ENCODE assay signal across 11 mouse cellular contexts in genomic region chr2:92605995-92606394, GRCm38 (mm10). TPM values are rescaled to one million over a fixed set of nuclear protein-coding genes. Genes with fewer than 3 reads are reported as not detected.
DNase-seq lines count a peak whose midpoint lies in the region; ATAC-seq and TF ChIP-seq lines count a peak whose summit lies in the region.
"Had no signal": no experiment of that assay in that cellular context is flagged by ENCODE, and none has a peak within 500 bp of the region (broad histone marks: within the 10 kb centered on the region; RNA-seq: fewer than 3 reads in every experiment).

No protein-coding gene starts in this region.

- H3K36me3 ChIP-seq in heart, embryonic 11.5 days (ENCODE audit: control insufficient read depth, insufficient read depth, low read length): no peaks in the 10 kb centered on the region
- H3K36me3 ChIP-seq in heart, postnatal 0 days (replicated peaks; ENCODE audit: control insufficient read depth, insufficient read depth, low read length): no peaks in the 10 kb centered on the region
- H3K36me3 ChIP-seq in lung, embryonic 14.5 days (ENCODE audit: insufficient read depth): no peaks in the 10 kb centered on the region
- H3K36me3 ChIP-seq in forebrain, embryonic 12.5 days (replicated peaks): no peaks in the 10 kb centered on the region
- H3K36me3 ChIP-seq: hindbrain, embryonic 13.5 days; limb, embryonic 13.5 days; neural tube, embryonic 12.5 days had no signal

- H3K27me3 ChIP-seq in heart, embryonic 11.5 days (ENCODE audit: control insufficient read depth, insufficient read depth, low read length): peaks cover 27% of the 10 kb centered on the region
- H3K27me3 ChIP-seq in heart, postnatal 0 days (ENCODE audit: control insufficient read depth, insufficient read depth, low read length): peaks cover 32% of the 10 kb centered on the region
- peaks cover 17% of the 10 kb centered on the region for H3K27me3 ChIP-seq in lung, embryonic 14.5 days (ENCODE audit: insufficient read depth, low read length)
- peaks cover 15% of the 10 kb centered on the region for H3K27me3 ChIP-seq in forebrain, embryonic 12.5 days

- H3K4me1 ChIP-seq in heart, embryonic 11.5 days (ENCODE audit: control insufficient read depth, insufficient read depth, low read length): no peaks in the 10 kb centered on the region
- no peaks in the 10 kb centered on the region for H3K4me1 ChIP-seq in heart, postnatal 0 days (ENCODE audit: control insufficient read depth, insufficient read depth)
- no peaks in the 10 kb centered on the region for H3K4me1 ChIP-seq in lung, embryonic 14.5 days (ENCODE audit: insufficient read depth)
- peaks cover 46% of the 10 kb centered on the region for H3K4me1 ChIP-seq in forebrain, embryonic 12.5 days

- no peak overlapping the region for H3K9ac ChIP-seq in heart, embryonic 11.5 days (ENCODE audit: low read depth, low read length)
- no peak overlapping the region for H3K9ac ChIP-seq in heart, postnatal 0 days (replicated peaks; ENCODE audit: low read depth, low read length)
- no peak overlapping the region for H3K9ac ChIP-seq in lung, embryonic 14.5 days
- no peak overlapping the region for H3K9ac ChIP-seq in forebrain, embryonic 12.5 days
- H3K9ac ChIP-seq: hindbrain, embryonic 13.5 days; limb, embryonic 13.5 days; neural tube, embryonic 12.5 days had no signal

- TF ChIP-seq EP300 in heart, postnatal 0 days (IDR thresholded peaks at IDR 0.05; ENCODE audit: low read depth): no peak

- TF ChIP-seq CTCF in heart, postnatal 0 days (IDR thresholded peaks at IDR 0.05; ENCODE audit: low read depth): no peak
- TF ChIP-seq CTCF in lung, embryonic 14.5 days (IDR thresholded peaks at IDR 0.05; ENCODE audit: low read depth): no peak

- H3K4me2 ChIP-seq in heart, embryonic 11.5 days: no peak overlapping the region
- no peak overlapping the region for H3K4me2 ChIP-seq in heart, postnatal 0 days (ENCODE audit: low read depth, low read length)
- no peak overlapping the region for H3K4me2 ChIP-seq in lung, embryonic 14.5 days
- no peak overlapping the region for H3K4me2 ChIP-seq in forebrain, embryonic 12.5 days
- H3K4me2 ChIP-seq: hindbrain, embryonic 13.5 days; limb, embryonic 13.5 days; neural tube, embryonic 12.5 days had no signal

- WGBS in heart, embryonic 11.5 days (ENCODE audit: insufficient replicate concordance): 38% methylated on average over 5 of the region's 5 CpGs
- WGBS in heart, postnatal 0 days: 27% methylated on average over 5 of the region's 5 CpGs
- 50% methylated on average over 5 of the region's 5 CpGs for WGBS in lung, embryonic 14.5 days
- WGBS in forebrain, embryonic 12.5 days: 82% methylated on average over 5 of the region's 5 CpGs

- peak; percentile 50; the same call in 1 of the 2 replicates for ATAC-seq in heart, embryonic 11.5 days (replicated peaks; ENCODE audit: insufficient number of reproducible peaks, low FRiP score, low TSS enrichment)
- ATAC-seq in heart, postnatal 0 days (ENCODE audit: insufficient read depth, low read depth): peak; percentile 48; the same call in 1 of the 2 replicates
- ATAC-seq in lung, embryonic 14.5 days (ENCODE audit: insufficient read depth): 0 out of 2 replicates have a peak, but pooled peaks have one; percentile 45
- ATAC-seq in forebrain, embryonic 12.5 days (ENCODE audit: low FRiP score): no peak

- no peak overlapping the region for H3K4me3 ChIP-seq in heart, embryonic 11.5 days (ENCODE audit: low read depth, low read length)
- no peak overlapping the region for H3K4me3 ChIP-seq in heart, postnatal 0 days (ENCODE audit: low read depth, low read length)
- no peak overlapping the region for H3K4me3 ChIP-seq in lung, embryonic 14.5 days (ENCODE audit: low read depth, low read length)
- no peak overlapping the region for H3K4me3 ChIP-seq in forebrain, embryonic 12.5 days (replicated peaks)
- H3K4me3 ChIP-seq: hindbrain, embryonic 13.5 days; limb, embryonic 13.5 days; neural tube, embryonic 12.5 days had no signal

- DNase-seq in heart, adult 8-10 months (ENCODE audit: low spot score): no peak
- DNase-seq in 3T3-L1 (ENCODE audit: low read depth, low spot score) (peak; percentile 53), adipocyte (ENCODE audit: low spot score) (no peak)
- DNase-seq in heart, postnatal 0 days (ENCODE audit: low spot score): peak; percentile 21
- DNase-seq in lung, embryonic 14.5 days: peak; percentile 14
- no peak for DNase-seq in layer of hippocampus, postnatal 25 days (ENCODE audit: extremely low spot score in 1 of 2, low spot score in 1 of 2)

- H3K9me3 ChIP-seq in heart, embryonic 11.5 days (replicated peaks; ENCODE audit: control insufficient read depth, low read length): no peaks in the 10 kb centered on the region
- no peaks in the 10 kb centered on the region for H3K9me3 ChIP-seq in heart, postnatal 0 days (replicated peaks; ENCODE audit: control insufficient read depth, low read length)
- H3K9me3 ChIP-seq in lung, embryonic 14.5 days (ENCODE audit: low read depth, low read length): no peaks in the 10 kb centered on the region
- no peaks in the 10 kb centered on the region for H3K9me3 ChIP-seq in forebrain, embryonic 12.5 days
- H3K9me3 ChIP-seq: hindbrain, embryonic 13.5 days; limb, embryonic 13.5 days; neural tube, embryonic 12.5 days had no signal

- H3K27ac ChIP-seq in heart, embryonic 11.5 days (ENCODE audit: low read depth, low read length): no peak overlapping the region
- H3K27ac ChIP-seq in heart, postnatal 0 days (ENCODE audit: low read depth): no peak overlapping the region
- H3K27ac ChIP-seq in lung, embryonic 14.5 days (ENCODE audit: low read depth): no peak overlapping the region
- H3K27ac ChIP-seq in forebrain, embryonic 12.5 days: no peak overlapping the region
- H3K27ac ChIP-seq: hindbrain, embryonic 13.5 days; limb, embryonic 13.5 days; neural tube, embryonic 12.5 days had no signal

RNA-seq across cellular contexts. Expression of gene Chst1, which starts 6.5 kb away (rescaled TPM):
- polyA plus RNA-seq in heart, embryonic 11.5 days (2014; fragmentation: Nextera tagmentation; extraction: Ambion mirVana): 1.1 and 1.4 TPM in 2 replicates
- total RNA-seq in heart, adult 8-10 months (2022): 1 to 10 TPM; 1.6 to 2.1 (median 1.9) TPM
- 1.5 and 2.3 TPM in 2 replicates for total RNA-seq in heart, postnatal 0 days (2014; rRNA removed; ENCODE audit: low replicate concordance)
- 1.5 and 1.7 TPM in 2 replicates for polyA plus RNA-seq in heart, postnatal 0 days (2015; fragmentation: Nextera tagmentation; extraction: Ambion mirVana)
- polyA plus RNA-seq in lung, embryonic 14.5 days (2014; fragmentation: Nextera tagmentation; extraction: Ambion mirVana): 1.7 and 1.8 TPM in 2 replicates
- total RNA-seq in layer of hippocampus, postnatal 25 days (2021): 100 to 1,000 TPM; 268 to 280 TPM
- 11.8 and 12.1 TPM in 2 replicates for polyA plus RNA-seq in forebrain, embryonic 12.5 days (2016; fragmentation: Nextera tagmentation; extraction: Ambion mirVana)

Comparison
In these comparisons a context has a peak if more than half of its experiments do, and no peak if none do; other contexts are left out.
1. DNase-seq: peak in 3T3-L1 (single experiment), heart, postnatal 0 days (single experiment) and lung, embryonic 14.5 days (single experiment); none in heart, adult 8-10 months (single experiment), adipocyte (single experiment) and layer of hippocampus, postnatal 25 days (0 of 2).